Mouse (Mus musculus): ENCODE data around the gene Nuak1.

Gene Nuak1

GRCm38 (mm10) chr10:84382900-84383883, 57.2 kb downstream of the Nuak1 start:
- no peak for DNase-seq (ENCODE audit: low spot score in 2 of 2)

- DNase-seq (ENCODE audit: low spot score in 2 of 2): no peak
Measured at GRCm38 (mm10) chr10:84381276-84381798, 59.1 kb downstream of the Nuak1 start.

GRCm38 (mm10) chr10:84379366-84379765, 61.0 kb downstream of the Nuak1 start:
- DNase-seq (ENCODE audit: low spot score in 2 of 2): no peak

GRCm38 (mm10) chr10:84377956-84378355, 62.4 kb downstream of the Nuak1 start:
- DNase-seq (ENCODE audit: low spot score in 2 of 2): no peak

- DNase-seq (ENCODE audit: low spot score in 2 of 2): no peak
Measured at GRCm38 (mm10) chr10:84376346-84376745, 64.1 kb downstream of the Nuak1 start.

GRCm38 (mm10) chr10:84374996-84375395, 65.4 kb downstream of the Nuak1 start:
- no peak for DNase-seq (ENCODE audit: low spot score in 2 of 2)

- DNase-seq (ENCODE audit: low spot score in 2 of 2): no peak
Measured at GRCm38 (mm10) chr10:84373476-84373875, 66.9 kb downstream of the Nuak1 start.

GRCm38 (mm10) chr10:84372161-84373095, 68.0 kb downstream of the Nuak1 start:
- DNase-seq (ENCODE audit: low spot score in 2 of 2): no peak

GRCm38 (mm10) chr10:84371681-84372160, 68.7 kb downstream of the Nuak1 start:
- no peak for DNase-seq (ENCODE audit: low spot score in 2 of 2)

GRCm38 (mm10) chr10:84371230-84371629, 69.2 kb downstream of the Nuak1 start:
- DNase-seq (ENCODE audit: low spot score in 2 of 2): no peak

- no peak for DNase-seq (ENCODE audit: low spot score in 2 of 2)
Measured at GRCm38 (mm10) chr10:84369646-84370314, 70.6 kb downstream of the Nuak1 start.

- no peak for DNase-seq (ENCODE audit: low spot score in 2 of 2)
Measured at GRCm38 (mm10) chr10:84368185-84368584, 72.2 kb downstream of the Nuak1 start.

- no peak for DNase-seq (ENCODE audit: low spot score in 2 of 2)
Measured at GRCm38 (mm10) chr10:84365166-84365865, 75.1 kb downstream of the Nuak1 start.

- no peak for DNase-seq (ENCODE audit: low spot score in 2 of 2)
Measured at GRCm38 (mm10) chr10:84363833-84364232, 76.6 kb downstream of the Nuak1 start.

GRCm38 (mm10) chr10:84360953-84361352, 79.4 kb downstream of the Nuak1 start:
- DNase-seq (ENCODE audit: low spot score in 2 of 2): no peak

- DNase-seq (ENCODE audit: low spot score in 2 of 2): no peak
Measured at GRCm38 (mm10) chr10:84360391-84360790, 80.0 kb downstream of the Nuak1 start.

GRCm38 (mm10) chr10:84358738-84359120, 81.7 kb downstream of the Nuak1 start:
- no peak for DNase-seq (ENCODE audit: low spot score in 2 of 2)

- DNase-seq (ENCODE audit: low spot score in 2 of 2): no peak
Measured at GRCm38 (mm10) chr10:84357997-84358737, 82.2 kb downstream of the Nuak1 start.

GRCm38 (mm10) chr10:84357593-84357992, 82.8 kb downstream of the Nuak1 start:
- DNase-seq (ENCODE audit: low spot score in 2 of 2): no peak

GRCm38 (mm10) chr10:84354323-84354722, 86.1 kb downstream of the Nuak1 start:
- no peak for DNase-seq (ENCODE audit: low spot score in 2 of 2)

Measured in spleen, postnatal 36 days (tissue).